Mouse (Mus musculus): Measurements from ENCODE around the gene Rab3il1. TPM values are rescaled to one million over a fixed set of nuclear protein-coding genes. Genes with fewer than 3 reads are reported as not detected.
A peak's percentile ranks its signal among the peaks of the same experiment; 100 is the strongest.

Rab3il1 gene
- total and polyA plus RNA-seq, 2 experiments from 2014 or later: 17.9 to 27.4 TPM

DNA sequence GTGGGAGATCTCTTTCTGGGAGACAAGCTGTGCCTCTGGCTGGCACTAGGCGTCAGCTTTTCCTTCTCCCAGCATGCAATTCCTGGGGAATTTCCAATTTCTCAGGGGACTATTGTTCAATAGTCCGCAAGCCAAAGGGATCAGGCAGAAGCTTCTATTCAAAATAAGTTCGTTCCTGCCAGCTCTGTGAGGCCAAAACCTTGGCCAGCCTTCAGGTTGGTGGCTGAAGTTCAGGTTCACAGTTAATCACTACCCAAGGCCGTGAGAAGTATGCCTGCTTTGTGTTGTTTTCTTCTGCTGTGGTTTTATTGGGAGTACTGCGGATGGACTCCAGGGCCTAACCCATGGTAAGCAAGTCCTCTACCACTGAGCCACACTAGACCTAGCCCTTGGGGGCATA lies 69.7 kb downstream of the Rab3il1 start:
- Histone ChIP-seq H3K27ac (ENCODE audit: low read depth) (no peak overlapping the region), H3K27me3 (ENCODE audit: control insufficient read depth, insufficient read depth, low read length) (no peaks in the 10 kb centered on the region), H3K4me2 (ENCODE audit: low read depth, low read length) (no peak overlapping the region), H3K9ac (replicated peaks; ENCODE audit: low read depth, low read length) (no peak overlapping the region), H3K36me3 (replicated peaks; ENCODE audit: control insufficient read depth, insufficient read depth, low read length) (peaks cover 39% of the 10 kb centered on the region), H3K9me3 (replicated peaks; ENCODE audit: control insufficient read depth, low read length) (no peaks in the 10 kb centered on the region), H3K4me1 (ENCODE audit: control insufficient read depth, insufficient read depth) (no peaks in the 10 kb centered on the region), H3K4me3 (ENCODE audit: low read depth, low read length) (no peak overlapping the region)
- DNase-seq (ENCODE audit: low spot score) (no peak), ATAC-seq (ENCODE audit: insufficient read depth, low read depth) (no peak)
- TF ChIP-seq EP300 (IDR thresholded peaks at IDR 0.05; ENCODE audit: low read depth): no peak
- TF ChIP-seq CTCF (IDR thresholded peaks at IDR 0.05; ENCODE audit: low read depth): no peak
- WGBS: 85% methylated on average over 5 of the region's 5 CpGs

DNA sequence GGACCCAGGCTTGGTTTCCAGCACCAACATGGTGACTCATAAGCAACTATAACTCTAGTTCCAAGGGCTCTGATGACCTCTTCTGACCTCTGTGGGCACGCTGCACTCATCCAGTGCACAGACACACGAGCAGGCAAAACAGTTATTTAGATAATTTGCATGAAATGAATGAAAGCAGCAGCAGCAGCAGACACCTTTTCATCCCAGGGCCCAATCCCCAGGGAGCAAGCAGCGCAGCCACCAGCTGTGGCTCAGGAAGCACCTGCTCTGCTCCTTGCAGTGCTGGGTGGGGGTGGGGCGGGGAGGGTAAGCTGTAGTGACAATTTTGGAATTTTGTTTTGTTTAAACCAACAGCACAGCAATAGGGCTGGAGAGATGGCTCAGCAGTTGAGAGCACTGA lies 70.4 kb downstream of the Rab3il1 start:
- Histone ChIP-seq H3K27me3 (ENCODE audit: control insufficient read depth, insufficient read depth, low read length) (no peaks in the 10 kb centered on the region), H3K27ac (ENCODE audit: low read depth) (no peak overlapping the region), H3K4me3 (ENCODE audit: low read depth, low read length) (no peak overlapping the region), H3K9ac (replicated peaks; ENCODE audit: low read depth, low read length) (no peak overlapping the region), H3K4me2 (ENCODE audit: low read depth, low read length) (no peak overlapping the region), H3K36me3 (replicated peaks; ENCODE audit: control insufficient read depth, insufficient read depth, low read length) (peaks cover 45% of the 10 kb centered on the region), H3K9me3 (replicated peaks; ENCODE audit: control insufficient read depth, low read length) (no peaks in the 10 kb centered on the region), H3K4me1 (ENCODE audit: control insufficient read depth, insufficient read depth) (no peaks in the 10 kb centered on the region)
- no peak for TF ChIP-seq CTCF (IDR thresholded peaks at IDR 0.05; ENCODE audit: low read depth)
- TF ChIP-seq EP300 (IDR thresholded peaks at IDR 0.05; ENCODE audit: low read depth): no peak
- WGBS: 75% methylated on average over 4 of the region's 4 CpGs
- DNase-seq (ENCODE audit: low spot score) (no peak), ATAC-seq (ENCODE audit: insufficient read depth, low read depth) (no peak)

DNA sequence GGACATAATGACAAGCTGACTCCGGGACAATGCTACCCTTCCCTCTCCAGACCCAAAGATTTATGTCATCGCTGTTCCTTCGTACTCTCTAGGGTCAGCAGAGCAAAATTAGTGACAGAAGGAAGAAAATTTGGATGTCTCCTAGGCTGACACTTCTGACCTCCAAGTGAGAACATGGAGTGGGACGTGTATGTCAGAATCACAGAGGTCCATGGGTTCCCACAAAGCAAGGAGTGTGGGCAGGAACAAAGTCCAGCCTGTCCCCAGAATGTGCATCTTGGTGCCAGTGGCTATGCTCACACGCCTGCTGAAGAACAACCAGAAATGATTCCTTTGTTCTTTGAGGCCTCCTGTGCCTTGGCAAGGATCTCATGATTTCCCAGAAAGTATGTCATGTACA lies 71.7 kb downstream of the Rab3il1 start:
- Histone ChIP-seq H3K4me2 (ENCODE audit: low read depth, low read length) (no peak overlapping the region), H3K27me3 (ENCODE audit: control insufficient read depth, insufficient read depth, low read length) (no peaks in the 10 kb centered on the region), H3K9ac (replicated peaks; ENCODE audit: low read depth, low read length) (no peak overlapping the region), H3K36me3 (replicated peaks; ENCODE audit: control insufficient read depth, insufficient read depth, low read length) (peaks cover 56% of the 10 kb centered on the region), H3K4me3 (ENCODE audit: low read depth, low read length) (no peak overlapping the region), H3K27ac (ENCODE audit: low read depth) (no peak overlapping the region), H3K4me1 (ENCODE audit: control insufficient read depth, insufficient read depth) (no peaks in the 10 kb centered on the region), H3K9me3 (replicated peaks; ENCODE audit: control insufficient read depth, low read length) (no peaks in the 10 kb centered on the region)
- ATAC-seq (ENCODE audit: insufficient read depth, low read depth): no peak
- TF ChIP-seq EP300 (IDR thresholded peaks at IDR 0.05; ENCODE audit: low read depth) (no peak), CTCF (IDR thresholded peaks at IDR 0.05; ENCODE audit: low read depth) (no peak)
- WGBS: 84% methylated on average over 5 of the region's 5 CpGs
- DNase-seq (ENCODE audit: low spot score): no peak

DNA sequence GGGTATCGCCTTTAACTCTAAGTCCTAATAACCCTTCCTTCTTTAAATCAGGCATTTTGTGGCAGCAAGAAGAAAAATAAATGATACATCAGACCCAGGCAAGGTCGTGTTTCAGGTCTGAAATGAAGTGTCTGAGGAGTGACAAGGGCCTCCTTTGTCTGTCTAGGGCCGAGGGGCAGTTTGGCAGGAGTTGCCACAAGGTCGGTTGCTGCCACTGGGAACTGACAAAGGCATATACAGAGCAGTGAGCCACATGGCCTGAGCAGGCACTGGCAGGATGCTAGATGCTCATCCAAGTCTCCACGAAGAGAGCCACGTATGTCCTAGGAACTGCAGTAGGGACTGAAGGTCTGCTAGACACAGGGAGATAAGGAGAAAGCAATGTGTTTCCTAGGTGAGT lies 76.9 kb downstream of the Rab3il1 start:
- no peak overlapping the region for H3K4me3 ChIP-seq (ENCODE audit: low read depth, low read length)
- no peak overlapping the region for H3K9ac ChIP-seq (replicated peaks; ENCODE audit: low read depth, low read length)
- DNase-seq (ENCODE audit: low spot score) (no peak), ATAC-seq (ENCODE audit: insufficient read depth, low read depth) (no peak)
- whole genome bisulfite sequencing: 76% methylated on average over 6 of the region's 6 CpGs
- no peak overlapping the region for H3K4me2 ChIP-seq (ENCODE audit: low read depth, low read length)
- no peaks in the 10 kb centered on the region for H3K4me1 ChIP-seq (ENCODE audit: control insufficient read depth, insufficient read depth)
- H3K27me3 ChIP-seq (ENCODE audit: control insufficient read depth, insufficient read depth, low read length): no peaks in the 10 kb centered on the region
- H3K9me3 ChIP-seq (replicated peaks; ENCODE audit: control insufficient read depth, low read length): no peaks in the 10 kb centered on the region
- TF ChIP-seq CTCF (IDR thresholded peaks at IDR 0.05; ENCODE audit: low read depth): no peak
- no peak for TF ChIP-seq EP300 (IDR thresholded peaks at IDR 0.05; ENCODE audit: low read depth)
- no peak overlapping the region for H3K27ac ChIP-seq (ENCODE audit: low read depth)
- peaks cover 61% of the 10 kb centered on the region for H3K36me3 ChIP-seq (replicated peaks; ENCODE audit: control insufficient read depth, insufficient read depth, low read length)

DNA sequence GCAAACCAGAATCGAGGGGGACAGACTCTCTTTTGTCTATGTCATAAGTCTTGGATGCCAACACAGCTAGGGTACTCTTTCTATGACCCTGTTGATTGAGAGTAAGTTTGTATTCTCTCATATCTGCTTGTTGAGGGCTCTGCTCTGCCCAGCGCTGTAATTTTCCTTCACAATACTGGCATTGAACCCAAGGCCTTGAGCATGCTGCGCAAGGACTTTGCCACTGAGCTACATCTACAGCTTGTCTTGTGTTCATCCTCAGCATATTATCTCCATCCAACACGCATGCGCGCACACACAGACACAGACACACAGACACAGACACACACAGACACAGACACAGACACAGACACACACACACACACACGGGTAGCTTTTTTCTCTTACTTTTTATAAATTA lies 78.9 kb downstream of the Rab3il1 start:
- TF ChIP-seq CTCF (IDR thresholded peaks at IDR 0.05; ENCODE audit: low read depth) (no peak), EP300 (IDR thresholded peaks at IDR 0.05; ENCODE audit: low read depth) (no peak)
- Histone ChIP-seq H3K9ac (replicated peaks; ENCODE audit: low read depth, low read length) (no peak overlapping the region), H3K4me3 (ENCODE audit: low read depth, low read length) (no peak overlapping the region), H3K27me3 (ENCODE audit: control insufficient read depth, insufficient read depth, low read length) (no peaks in the 10 kb centered on the region), H3K4me2 (ENCODE audit: low read depth, low read length) (no peak overlapping the region), H3K27ac (ENCODE audit: low read depth) (no peak overlapping the region), H3K36me3 (replicated peaks; ENCODE audit: control insufficient read depth, insufficient read depth, low read length) (peaks cover 54% of the 10 kb centered on the region), H3K9me3 (replicated peaks; ENCODE audit: control insufficient read depth, low read length) (no peaks in the 10 kb centered on the region), H3K4me1 (ENCODE audit: control insufficient read depth, insufficient read depth) (no peaks in the 10 kb centered on the region)
- ATAC-seq (ENCODE audit: insufficient read depth, low read depth): no peak
- DNase-seq (ENCODE audit: low spot score): no peak
- WGBS: 90% methylated on average over 7 of the region's 7 CpGs

DNA sequence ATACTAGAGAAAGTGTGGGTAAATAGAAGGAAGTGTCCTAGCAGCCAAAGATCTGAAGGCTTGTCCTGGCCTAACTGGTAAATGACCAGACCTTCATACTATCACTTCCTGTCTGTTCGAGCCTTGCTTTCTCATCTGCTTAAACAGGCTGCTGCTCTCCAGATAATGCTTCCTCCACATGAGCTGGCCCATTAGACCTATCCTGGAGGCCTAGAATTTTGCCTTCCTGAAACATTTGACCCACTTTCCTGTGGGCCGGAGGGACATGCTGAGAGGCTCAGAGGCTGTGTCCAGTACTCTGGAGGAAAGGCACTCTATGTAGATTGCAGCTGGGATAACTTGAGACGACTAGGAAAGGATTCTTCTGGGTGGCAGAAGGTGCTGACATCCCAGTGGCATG lies 80.6 kb downstream of the Rab3il1 start:
- ATAC-seq (ENCODE audit: insufficient read depth, low read depth): peak; percentile 41; the same call in 1 of the 2 replicates
- Histone ChIP-seq H3K27ac (ENCODE audit: low read depth) (peak overlapping the region; percentile 46), H3K36me3 (replicated peaks; ENCODE audit: control insufficient read depth, insufficient read depth, low read length) (peaks cover 49% of the 10 kb centered on the region), H3K27me3 (ENCODE audit: control insufficient read depth, insufficient read depth, low read length) (no peaks in the 10 kb centered on the region), H3K9ac (replicated peaks; ENCODE audit: low read depth, low read length) (no peak overlapping the region), H3K4me1 (ENCODE audit: control insufficient read depth, insufficient read depth) (no peaks in the 10 kb centered on the region), H3K4me2 (ENCODE audit: low read depth, low read length) (no peak overlapping the region), H3K9me3 (replicated peaks; ENCODE audit: control insufficient read depth, low read length) (no peaks in the 10 kb centered on the region), H3K4me3 (ENCODE audit: low read depth, low read length) (no peak overlapping the region)
- DNase-seq (ENCODE audit: low spot score): peak; percentile 62
- WGBS: 57% methylated on average over 3 of the region's 3 CpGs
- TF ChIP-seq CTCF (IDR thresholded peaks at IDR 0.05; ENCODE audit: low read depth) (no peak), EP300 (IDR thresholded peaks at IDR 0.05; ENCODE audit: low read depth) (no peak)

All from heart, postnatal 0 days (tissue).